Mouse (Mus musculus): ENCODE results near the gene Hp. TPM values are rescaled to one million over a fixed set of nuclear protein-coding genes. Genes with fewer than 3 reads are reported as not detected.

Gene Hp
- total and polyA plus RNA-seq, 2 experiments from 2014 or later: 0.26 to 1.6 TPM

DNA sequence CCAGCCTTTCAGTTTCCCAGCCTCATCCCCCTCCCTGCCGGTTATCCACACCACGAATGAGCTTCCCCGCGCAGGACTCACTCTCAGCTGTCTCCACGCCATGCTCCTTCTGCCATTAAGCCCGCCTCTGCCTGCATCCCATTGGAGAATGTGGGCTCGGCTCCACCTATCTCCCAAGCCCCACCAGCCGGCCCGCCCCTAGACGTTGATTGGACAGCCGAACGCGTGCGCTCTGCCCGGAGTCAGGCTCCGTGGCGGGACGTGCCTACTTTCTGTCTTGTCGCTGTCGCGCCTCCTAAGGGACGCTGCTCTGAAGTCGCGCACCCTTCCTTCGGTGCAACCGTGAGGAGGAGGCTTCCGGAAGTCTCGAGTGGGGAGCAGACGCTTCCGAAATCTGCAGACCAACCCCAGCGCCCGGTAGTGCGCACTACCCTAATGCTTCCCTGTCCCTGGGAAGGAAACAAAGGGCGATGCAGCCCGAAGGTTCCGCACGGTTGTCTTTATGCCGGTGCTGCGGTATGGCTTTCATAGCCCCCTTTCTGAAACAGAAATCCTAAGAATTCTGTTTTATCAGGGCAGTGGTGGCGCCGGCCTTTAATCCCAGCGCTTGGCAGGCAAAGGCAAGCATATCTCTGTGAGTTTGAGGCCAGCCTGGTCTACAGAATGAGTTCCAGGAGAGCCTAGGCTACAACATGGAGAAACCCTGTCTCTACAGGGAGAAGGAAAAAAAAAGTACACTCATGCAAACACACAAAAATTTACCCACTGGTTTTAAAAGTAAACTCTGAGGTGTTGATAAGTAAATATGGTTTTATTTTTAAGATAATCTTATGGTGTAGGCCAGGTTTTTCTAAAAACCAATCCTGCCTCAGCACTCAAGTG lies 29.5 kb upstream of the Hp start, which contains the start of gene Dhodh:
Dhodh (minus strand) TSS at position 403 of the 882 bp plus-strand sequence.
- WGBS: under 1% methylated on average over 42 of the region's 42 CpGs

DNA sequence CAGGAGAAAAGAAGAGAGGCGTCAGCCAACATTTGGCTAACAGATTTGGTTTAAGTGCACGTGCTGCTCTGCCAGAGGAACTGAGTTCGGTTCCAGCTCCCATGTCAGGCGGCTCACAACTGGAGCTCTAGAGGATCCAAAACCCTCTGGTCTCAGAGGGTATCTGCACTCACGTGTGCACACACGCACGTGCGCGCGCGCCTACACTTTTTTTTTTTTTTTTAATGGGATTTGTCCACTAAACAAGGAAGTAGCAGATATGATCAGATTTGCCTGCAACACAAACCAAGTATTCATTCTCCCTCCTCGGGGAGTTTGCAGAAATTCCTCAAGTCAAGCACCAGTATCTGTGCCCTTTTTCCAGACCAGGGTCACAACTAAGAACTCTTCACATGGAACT lies 28.7 kb upstream of the Hp start:
- Histone ChIP-seq H3K36me3 (ENCODE audit: insufficient read depth, low read length) (0 out of 2 replicates have a peak, but pooled peaks cover 5% of the 10 kb centered on the region), H3K4me2 (ENCODE audit: low read depth, low read length, poor library complexity, severe bottlenecking) (peak overlapping the region; percentile 55), H3K27me3 (ENCODE audit: insufficient read depth, low read length) (no peaks in the 10 kb centered on the region), H3K27ac (ENCODE audit: low read depth, low read length) (no peak overlapping the region), H3K9ac (replicated peaks; ENCODE audit: low read length, poor library complexity, severe bottlenecking) (peak overlapping the region; percentile 29; the same call in 1 of the 2 replicates), H3K4me3 (ENCODE audit: low read depth, low read length) (peak overlapping the region; percentile 50), H3K9me3 (ENCODE audit: low read length) (no peaks in the 10 kb centered on the region), H3K4me1 (ENCODE audit: insufficient read depth, low read length) (0 out of 2 replicates have a peak, but pooled peaks cover 4% of the 10 kb centered on the region)
- DNase-seq (ENCODE audit: low spot score) (peak; percentile 6), ATAC-seq (ENCODE audit: low FRiP score) (no peak)
- 11% methylated on average over 12 of the region's 12 CpGs for WGBS
- TF ChIP-seq CTCF (IDR thresholded peaks at IDR 0.05): no peak

More for the DNA sequence above, 29.5 kb upstream of the Hp start, which contains the start of gene Dhodh:
- peak; percentile 61 for TF ChIP-seq CTCF (IDR thresholded peaks at IDR 0.05)
- H3K9me3 ChIP-seq (ENCODE audit: low read length): no peaks in the 10 kb centered on the region
- DNase-seq (ENCODE audit: low spot score) (peak; percentile 99), ATAC-seq (ENCODE audit: low FRiP score) (peak; percentile 99)
- peak within 1 kb of the TSS; percentile 87 for H3K27ac ChIP-seq (ENCODE audit: low read depth, low read length)
- 0 out of 2 replicates have a peak, but pooled peaks cover 4% of the 10 kb centered on the region for H3K4me1 ChIP-seq (ENCODE audit: insufficient read depth, low read length)
- H3K36me3 ChIP-seq (ENCODE audit: insufficient read depth, low read length): 0 out of 2 replicates have a peak, but pooled peaks cover 5% of the 10 kb centered on the region
- H3K9ac ChIP-seq (replicated peaks; ENCODE audit: low read length, poor library complexity, severe bottlenecking): peak within 1 kb of the TSS; percentile 67
- H3K4me2 ChIP-seq (ENCODE audit: low read depth, low read length, poor library complexity, severe bottlenecking): peak within 1 kb of the TSS; percentile 55
- no peaks in the 10 kb centered on the region for H3K27me3 ChIP-seq (ENCODE audit: insufficient read depth, low read length)
- peak within 1 kb of the TSS; percentile 50 for H3K4me3 ChIP-seq (ENCODE audit: low read depth, low read length)

DNA sequence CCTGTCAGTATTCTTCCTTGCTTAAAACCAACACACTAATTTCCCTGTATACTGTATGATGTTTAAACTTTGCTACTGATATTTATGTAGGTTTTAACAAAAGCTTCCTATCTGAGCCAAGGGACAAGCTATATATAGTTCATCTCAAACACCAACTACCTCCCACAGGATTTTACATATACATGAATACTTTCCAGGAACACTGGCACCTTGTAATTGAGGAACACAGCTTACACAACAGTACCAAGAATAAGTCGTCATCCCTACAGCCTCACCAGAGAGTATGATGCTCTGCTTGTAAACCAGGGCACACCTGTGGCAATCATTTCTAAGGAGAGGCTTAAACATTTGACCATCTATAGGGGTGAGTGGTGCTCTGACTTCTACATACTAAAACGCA lies 27.8 kb upstream of the Hp start:
- Histone ChIP-seq H3K36me3 (ENCODE audit: insufficient read depth, low read length) (0 out of 2 replicates have a peak, but pooled peaks cover 5% of the 10 kb centered on the region), H3K27me3 (ENCODE audit: insufficient read depth, low read length) (no peaks in the 10 kb centered on the region), H3K4me2 (ENCODE audit: low read depth, low read length, poor library complexity, severe bottlenecking) (no peak overlapping the region), H3K27ac (ENCODE audit: low read depth, low read length) (no peak overlapping the region), H3K9ac (replicated peaks; ENCODE audit: low read length, poor library complexity, severe bottlenecking) (no peak overlapping the region), H3K4me1 (ENCODE audit: insufficient read depth, low read length) (0 out of 2 replicates have a peak, but pooled peaks cover 4% of the 10 kb centered on the region), H3K9me3 (ENCODE audit: low read length) (no peaks in the 10 kb centered on the region), H3K4me3 (ENCODE audit: low read depth, low read length) (no peak overlapping the region)
- ATAC-seq (ENCODE audit: low FRiP score) (no peak), DNase-seq (ENCODE audit: low spot score) (no peak)
- 86% methylated on average over 2 of the region's 2 CpGs for WGBS
- no peak for TF ChIP-seq CTCF (IDR thresholded peaks at IDR 0.05)

DNA sequence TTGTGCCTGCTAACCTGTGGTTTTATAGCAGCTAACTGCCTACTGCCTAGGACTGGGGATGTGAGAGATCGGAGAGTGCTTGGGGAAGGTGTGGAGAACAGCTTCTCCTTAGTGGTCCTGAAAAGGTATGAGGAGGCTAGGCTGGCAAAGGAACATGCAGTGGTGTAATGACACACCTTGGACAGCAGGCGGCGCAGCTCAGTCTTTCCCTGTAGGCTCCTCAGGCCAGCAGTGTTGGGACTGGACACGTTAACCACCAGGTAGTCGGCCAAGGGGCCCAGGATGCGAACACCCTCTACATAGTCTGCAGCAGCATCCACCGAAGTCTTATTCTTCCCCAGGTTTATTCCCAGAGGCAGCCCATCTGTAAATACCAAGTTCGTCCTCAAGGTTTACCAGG lies 16.9 kb upstream of the Hp start:
- Histone ChIP-seq H3K27ac (ENCODE audit: low read depth, low read length) (no peak overlapping the region), H3K36me3 (ENCODE audit: insufficient read depth, low read length) (peaks cover 19% of the 10 kb centered on the region), H3K27me3 (ENCODE audit: insufficient read depth, low read length) (no peaks in the 10 kb centered on the region), H3K9me3 (ENCODE audit: low read length) (no peaks in the 10 kb centered on the region), H3K9ac (replicated peaks; ENCODE audit: low read length, poor library complexity, severe bottlenecking) (no peak overlapping the region), H3K4me1 (ENCODE audit: insufficient read depth, low read length) (no peaks in the 10 kb centered on the region), H3K4me2 (ENCODE audit: low read depth, low read length, poor library complexity, severe bottlenecking) (no peak overlapping the region), H3K4me3 (ENCODE audit: low read depth, low read length) (no peak overlapping the region)
- ATAC-seq (ENCODE audit: low FRiP score) (no peak), DNase-seq (ENCODE audit: low spot score) (peak; percentile 38)
- peak; percentile 78 for TF ChIP-seq CTCF (IDR thresholded peaks at IDR 0.05)
- 55% methylated on average over 8 of the region's 8 CpGs for WGBS

DNA sequence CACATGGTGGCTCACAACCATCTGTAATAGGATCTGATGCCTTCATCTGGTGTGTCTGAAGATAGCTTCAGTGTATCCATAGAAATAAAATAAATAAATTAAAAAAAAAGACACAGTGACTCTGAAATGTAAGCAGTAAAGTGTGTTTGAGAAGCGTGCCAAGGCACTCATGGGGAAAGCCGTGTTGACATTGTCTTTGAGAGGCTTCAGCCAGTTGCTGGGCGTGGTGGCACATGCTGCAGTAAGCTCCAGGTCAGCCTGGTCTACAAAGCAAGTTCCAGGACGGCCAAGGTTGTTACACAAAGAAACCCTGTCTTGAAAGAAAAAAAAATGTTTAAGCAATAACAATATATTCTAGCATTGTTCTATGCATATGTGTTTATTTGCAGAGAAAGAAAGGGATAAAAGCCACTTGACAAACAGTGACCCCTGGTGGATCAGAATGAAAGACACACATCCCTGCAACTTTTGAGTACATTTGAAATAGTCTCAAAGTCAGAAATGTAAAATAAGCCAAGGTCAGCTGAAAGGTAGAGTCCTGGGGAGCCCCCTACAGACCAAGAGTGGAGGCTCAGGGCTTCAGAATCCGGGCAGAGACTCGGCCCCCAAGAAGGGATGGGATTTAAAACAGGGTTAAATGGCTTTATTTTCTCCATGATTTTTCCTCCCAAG lies 14.3 kb upstream of the Hp start:
- 73% methylated on average over 6 of the region's 6 CpGs for WGBS
- TF ChIP-seq CTCF (IDR thresholded peaks at IDR 0.05): peak; percentile 77
- Histone ChIP-seq H3K27me3 (ENCODE audit: insufficient read depth, low read length) (no peaks in the 10 kb centered on the region), H3K27ac (ENCODE audit: low read depth, low read length) (no peak overlapping the region), H3K9me3 (ENCODE audit: low read length) (no peaks in the 10 kb centered on the region), H3K9ac (replicated peaks; ENCODE audit: low read length, poor library complexity, severe bottlenecking) (no peak overlapping the region), H3K36me3 (ENCODE audit: insufficient read depth, low read length) (peaks cover 13% of the 10 kb centered on the region), H3K4me3 (ENCODE audit: low read depth, low read length) (no peak overlapping the region), H3K4me1 (ENCODE audit: insufficient read depth, low read length) (no peaks in the 10 kb centered on the region), H3K4me2 (ENCODE audit: low read depth, low read length, poor library complexity, severe bottlenecking) (no peak overlapping the region)
- ATAC-seq (ENCODE audit: low FRiP score): no peak
- peak; percentile 37 for DNase-seq (ENCODE audit: low spot score)

All from midbrain, postnatal 0 days (tissue).